Mouse (Mus musculus): ENCODE results near the gene Smpd3.

The Smpd3 gene

GRCm38 (mm10) chr8:106292484-106293396, 45.0 kb downstream of the Smpd3 start:
- in situ Hi-C loops (cut with MboI, MseI): no loop called here

- in situ Hi-C loops (cut with MboI, MseI): no loop called here
These were observed 48.3 kb downstream of the Smpd3 start for GRCm38 (mm10) chr8:106289464-106289863.

- in situ Hi-C loops (cut with MboI, MseI): no loop called here
These were observed 49.1 kb downstream of the Smpd3 start for GRCm38 (mm10) chr8:106288732-106289131.

GRCm38 (mm10) chr8:106287445-106287844, 50.3 kb downstream of the Smpd3 start:
- in situ Hi-C loops (cut with MboI, MseI): no loop called here

- in situ Hi-C loops (cut with MboI, MseI): no loop called here
These were observed 56.9 kb downstream of the Smpd3 start for GRCm38 (mm10) chr8:106280844-106281243.

GRCm38 (mm10) chr8:106280154-106280553, 57.6 kb downstream of the Smpd3 start:
- in situ Hi-C loops (cut with MboI, MseI): no loop called here

GRCm38 (mm10) chr8:106278367-106279042, 59.3 kb downstream of the Smpd3 start:
- in situ Hi-C loops (cut with MboI, MseI): no loop called here

- in situ Hi-C loops (cut with MboI, MseI): no loop called here
These were observed 61.0 kb downstream of the Smpd3 start for GRCm38 (mm10) chr8:106276709-106277317.

- in situ Hi-C loops (cut with MboI, MseI): no loop called here
These were observed 64.3 kb downstream of the Smpd3 start for GRCm38 (mm10) chr8:106273468-106273867.

GRCm38 (mm10) chr8:106271378-106271777, 66.4 kb downstream of the Smpd3 start:
- in situ Hi-C loops (cut with MboI, MseI): no loop called here

- in situ Hi-C loops (cut with MboI, MseI): no loop called here
These were observed 67.0 kb downstream of the Smpd3 start for GRCm38 (mm10) chr8:106270804-106271203.

GRCm38 (mm10) chr8:106268710-106269346, 69.0 kb downstream of the Smpd3 start:
- in situ Hi-C loops (cut with MboI, MseI): no loop called here

- in situ Hi-C loops (cut with MboI, MseI): no loop called here
These were observed 72.4 kb downstream of the Smpd3 start for GRCm38 (mm10) chr8:106265398-106265797.

GRCm38 (mm10) chr8:106263928-106264327, 73.9 kb downstream of the Smpd3 start:
- in situ Hi-C loops (cut with MboI, MseI): no loop called here

GRCm38 (mm10) chr8:106262343-106262742, 75.4 kb downstream of the Smpd3 start:
- in situ Hi-C loops (cut with MboI, MseI): no loop called here

- in situ Hi-C loops (cut with MboI, MseI): no loop called here
These were observed 76.9 kb downstream of the Smpd3 start for GRCm38 (mm10) chr8:106260894-106261293.

GRCm38 (mm10) chr8:106259579-106260255, 78.1 kb downstream of the Smpd3 start:
- in situ Hi-C loops (cut with MboI, MseI): no loop called here

- in situ Hi-C loops (cut with MboI, MseI): no loop called here
These were observed 79.6 kb downstream of the Smpd3 start for GRCm38 (mm10) chr8:106258169-106258568.

GRCm38 (mm10) chr8:106250186-106250585, 87.6 kb downstream of the Smpd3 start:
- in situ Hi-C loops (cut with MboI, MseI): no loop called here

- in situ Hi-C loops (cut with MboI, MseI): no loop called here
These were observed 100.7 kb downstream of the Smpd3 start for GRCm38 (mm10) chr8:106237106-106237505.

GRCm38 (mm10) chr8:106234567-106235261, 103.1 kb downstream of the Smpd3 start:
- in situ Hi-C loops (cut with MboI, MseI): no loop called here

Data from T-helper 17 cell (primary cell).